Mouse (Mus musculus): ENCODE results near the gene Aldh18a1.

- TF ChIP-seq CTCF (IDR thresholded peaks at IDR 0.05; ENCODE audit: control insufficient read depth, insufficient read depth, low read length) = no peak
- TF ChIP-seq POLR2A (IDR thresholded peaks at IDR 0.05; ENCODE audit: borderline replicate concordance, control insufficient read depth, low read depth, low read length) = no peak
These were observed 35.1 kb downstream of the Aldh18a1 start for GRCm38 (mm10) chr19:40553014-40553789.
